Mouse (Mus musculus): ENCODE results near the gene Sema4a. TPM values are rescaled to one million over a fixed set of nuclear protein-coding genes. Genes with fewer than 3 reads are reported as not detected.

The Sema4a gene
- polyA plus RNA-seq (2012) = 5.2 and 7.4 TPM in 2 replicates

DNA sequence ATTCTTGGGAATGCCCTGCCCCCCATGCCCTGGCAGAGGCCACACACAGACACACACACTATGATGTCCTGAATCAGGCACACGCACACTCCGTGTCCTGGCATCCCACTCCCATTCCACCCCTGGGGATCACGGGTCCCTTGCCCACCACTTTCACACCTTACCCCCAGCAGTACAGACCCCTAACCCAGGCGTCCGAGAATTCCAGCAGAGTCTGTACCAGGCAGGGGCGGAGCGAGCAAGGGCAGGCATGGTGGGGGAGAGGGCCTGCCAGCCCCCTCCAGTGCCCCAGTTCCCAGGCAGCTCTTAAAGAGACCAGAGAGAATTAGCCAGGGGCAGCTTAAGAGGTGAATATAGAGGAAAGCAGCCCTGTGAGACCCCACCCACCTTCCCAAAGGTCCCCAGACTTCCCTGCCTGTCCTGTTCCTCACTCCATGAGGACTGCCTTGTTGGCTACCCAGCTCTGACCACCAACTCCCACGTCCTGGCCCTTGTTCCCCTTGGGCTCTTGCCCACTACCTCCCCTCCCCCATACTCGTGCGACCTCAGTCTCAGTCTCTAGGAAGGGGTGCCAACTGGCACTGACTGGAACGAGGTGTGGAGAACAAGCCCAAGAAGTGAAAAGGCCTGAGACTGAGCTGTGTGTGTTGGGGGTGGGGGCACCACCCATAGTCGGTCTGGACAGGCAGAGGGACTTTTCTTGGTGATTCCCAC, at the start of gene Sema4a:
TSS of gene Sema4a (minus strand) at position 200 of the 714 bp plus-strand sequence.
- TF ChIP-seq GATA1 (IDR thresholded peaks at IDR 0.05; ENCODE audit: low read length) = no peak

DNA sequence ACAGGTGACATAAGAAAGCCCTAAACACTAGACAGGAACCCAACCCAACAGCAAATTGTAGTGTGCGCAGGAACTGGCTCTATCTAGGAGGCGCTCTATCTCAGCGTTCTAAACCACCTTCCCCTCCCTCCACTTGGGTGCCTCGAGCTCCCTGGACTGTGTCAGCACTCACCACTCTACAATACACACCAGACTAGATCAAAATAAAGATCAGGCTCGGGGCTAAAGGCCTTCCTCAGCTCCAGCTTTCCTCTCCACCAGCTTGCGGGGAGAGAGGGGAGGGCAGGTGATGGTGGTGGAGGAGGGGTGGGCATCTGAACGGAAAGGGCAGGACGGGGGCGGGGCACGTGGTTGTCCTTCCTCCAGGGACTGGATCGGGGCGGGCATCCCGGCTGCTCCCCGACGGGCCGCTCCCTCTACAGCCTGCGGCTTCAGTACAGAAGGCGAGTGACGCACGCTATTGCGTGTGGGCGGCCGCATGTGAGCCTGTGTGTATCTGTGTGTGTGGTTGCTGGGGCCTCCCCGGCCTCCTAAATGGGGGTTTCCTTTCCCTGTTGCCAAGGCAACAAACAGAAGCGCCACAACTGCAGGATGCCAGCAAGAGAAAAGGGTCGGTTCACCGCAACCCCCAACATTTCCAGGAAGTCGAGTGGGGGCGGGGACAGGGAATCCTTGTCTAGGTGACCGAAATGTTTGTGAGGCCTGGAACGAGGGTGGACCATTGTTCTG, 48.9 kb upstream of the Sema4a start, which contains the start of gene Lmna:
TSS of gene Lmna (minus strand) at position 265 of the 729 bp plus-strand sequence.
- TF ChIP-seq GATA1 (IDR thresholded peaks at IDR 0.05; ENCODE audit: low read length) = no peak

DNA sequence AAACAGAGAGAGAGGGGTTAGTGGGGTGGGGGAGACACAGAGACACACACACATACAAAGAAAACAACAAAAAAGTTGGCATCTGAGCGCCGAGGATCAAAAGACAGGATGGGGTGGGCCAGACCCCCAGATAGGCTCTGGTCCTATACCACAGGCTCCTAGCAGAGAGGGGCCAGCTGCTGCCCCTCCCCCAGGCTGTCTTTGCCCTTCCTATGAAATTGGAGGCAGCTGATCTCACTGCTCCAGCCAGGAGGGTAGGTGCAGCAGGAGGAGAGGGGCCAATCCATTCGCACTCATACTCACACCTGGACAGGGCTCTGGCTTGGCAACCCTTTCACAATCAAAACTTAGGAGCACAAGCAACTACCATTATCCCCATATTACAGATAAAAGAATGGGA, 48.3 kb upstream of the Sema4a start:
- no peak for TF ChIP-seq GATA1 (IDR thresholded peaks at IDR 0.05; ENCODE audit: low read length)

DNA sequence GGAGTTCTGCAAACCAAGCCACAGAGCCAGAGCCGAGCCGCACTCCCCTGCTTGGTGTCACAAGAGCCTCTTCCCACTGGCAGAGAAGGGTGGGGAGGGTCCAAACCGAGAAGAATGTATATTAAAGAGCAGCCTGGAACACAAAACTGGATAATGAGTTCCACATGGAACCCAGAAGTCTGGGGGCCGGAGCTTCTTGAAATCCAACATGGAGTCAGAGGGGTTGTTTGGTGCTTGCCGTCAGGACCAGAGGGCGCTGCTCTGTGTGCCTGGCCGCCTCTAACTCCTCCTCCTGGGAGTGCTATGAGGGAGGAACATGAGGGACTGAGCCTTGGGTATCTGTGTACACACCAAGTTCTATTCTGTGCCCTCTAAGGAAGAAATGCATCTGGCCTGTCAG, 44.8 kb upstream of the Sema4a start:
- no peak for TF ChIP-seq GATA1 (IDR thresholded peaks at IDR 0.05; ENCODE audit: low read length)

DNA sequence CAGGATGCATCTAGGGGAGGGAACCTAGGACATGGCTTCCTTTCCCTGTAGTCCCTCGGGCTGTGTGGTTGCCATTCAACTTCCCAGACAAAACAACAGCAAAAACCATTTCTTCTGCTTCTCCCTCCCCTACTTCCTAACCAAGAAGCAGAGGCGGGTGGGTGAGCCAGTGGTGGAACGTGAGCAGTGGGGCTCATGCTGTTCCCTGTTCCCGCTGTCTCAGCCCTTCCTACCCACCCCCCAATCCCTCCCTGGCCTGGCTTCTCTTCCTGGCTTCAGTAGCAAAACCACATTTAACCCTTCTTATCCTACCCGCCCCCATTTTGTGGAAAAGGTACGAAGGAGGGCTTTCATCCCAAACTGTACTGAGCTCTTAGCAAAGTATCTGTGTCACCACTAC, 44.1 kb upstream of the Sema4a start:
- no peak for TF ChIP-seq GATA1 (IDR thresholded peaks at IDR 0.05; ENCODE audit: low read length)

DNA sequence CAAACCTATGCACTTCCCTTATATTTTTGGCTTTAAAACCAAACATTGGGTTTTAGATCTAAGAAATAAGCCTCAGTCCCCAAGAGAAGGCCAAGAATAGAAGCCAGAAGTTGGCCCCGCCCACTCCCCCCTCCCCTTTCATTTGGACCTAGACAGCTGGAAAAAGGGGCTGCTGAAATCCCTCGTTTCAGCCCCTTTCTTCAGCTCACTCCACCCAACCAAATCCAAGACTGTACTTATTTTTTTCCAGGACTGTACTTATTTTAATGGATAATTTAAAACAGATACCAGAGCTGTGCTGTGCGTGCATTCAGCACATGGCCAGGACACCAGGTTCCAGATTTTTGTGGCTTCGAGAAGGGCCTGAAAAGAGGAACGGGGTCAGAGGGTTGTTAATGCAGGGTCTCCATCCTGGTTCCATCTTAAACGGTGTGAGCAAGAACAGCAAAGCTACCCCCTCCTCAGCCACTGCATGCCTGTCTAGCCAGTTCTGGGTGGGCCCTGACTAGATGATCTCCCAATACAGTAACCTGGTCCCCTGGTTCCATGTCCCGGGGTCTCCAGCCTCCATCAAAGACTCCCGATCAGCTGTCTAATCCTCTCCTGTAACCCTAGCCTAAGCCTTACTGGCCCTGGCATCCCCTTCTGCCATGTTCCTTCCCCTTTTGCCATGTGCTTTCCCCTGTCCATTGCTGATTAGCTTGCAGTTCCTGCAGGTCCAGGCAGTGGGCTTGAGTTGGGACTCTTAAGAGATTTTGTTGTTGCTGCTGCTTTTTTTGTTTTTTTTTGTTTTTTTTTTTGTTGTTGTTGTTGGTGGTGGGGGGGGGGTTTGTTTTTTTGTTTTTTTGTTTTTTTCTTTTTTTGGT, 43.1 kb upstream of the Sema4a start:
- no peak for TF ChIP-seq GATA1 (IDR thresholded peaks at IDR 0.05; ENCODE audit: low read length)

DNA sequence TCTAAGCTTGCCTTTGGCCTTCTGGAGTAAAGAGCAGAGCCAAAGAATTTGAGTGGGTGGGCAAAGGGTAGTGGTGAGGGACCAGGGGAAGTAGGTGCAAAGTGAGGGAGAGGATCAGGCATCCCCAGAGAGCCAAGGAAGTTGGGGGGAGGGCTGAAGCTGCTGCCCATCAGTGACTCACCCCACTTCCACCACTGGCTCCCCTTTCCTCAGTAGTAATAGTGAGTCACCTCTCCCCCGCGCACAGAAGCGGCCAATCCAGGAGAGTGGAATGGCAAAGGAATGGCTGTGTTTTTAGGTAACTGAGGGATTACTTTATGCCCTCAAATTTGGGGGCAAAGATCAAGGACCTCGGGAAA, 42.5 kb upstream of the Sema4a start:
- no peak for TF ChIP-seq GATA1 (IDR thresholded peaks at IDR 0.05; ENCODE audit: low read length)

DNA sequence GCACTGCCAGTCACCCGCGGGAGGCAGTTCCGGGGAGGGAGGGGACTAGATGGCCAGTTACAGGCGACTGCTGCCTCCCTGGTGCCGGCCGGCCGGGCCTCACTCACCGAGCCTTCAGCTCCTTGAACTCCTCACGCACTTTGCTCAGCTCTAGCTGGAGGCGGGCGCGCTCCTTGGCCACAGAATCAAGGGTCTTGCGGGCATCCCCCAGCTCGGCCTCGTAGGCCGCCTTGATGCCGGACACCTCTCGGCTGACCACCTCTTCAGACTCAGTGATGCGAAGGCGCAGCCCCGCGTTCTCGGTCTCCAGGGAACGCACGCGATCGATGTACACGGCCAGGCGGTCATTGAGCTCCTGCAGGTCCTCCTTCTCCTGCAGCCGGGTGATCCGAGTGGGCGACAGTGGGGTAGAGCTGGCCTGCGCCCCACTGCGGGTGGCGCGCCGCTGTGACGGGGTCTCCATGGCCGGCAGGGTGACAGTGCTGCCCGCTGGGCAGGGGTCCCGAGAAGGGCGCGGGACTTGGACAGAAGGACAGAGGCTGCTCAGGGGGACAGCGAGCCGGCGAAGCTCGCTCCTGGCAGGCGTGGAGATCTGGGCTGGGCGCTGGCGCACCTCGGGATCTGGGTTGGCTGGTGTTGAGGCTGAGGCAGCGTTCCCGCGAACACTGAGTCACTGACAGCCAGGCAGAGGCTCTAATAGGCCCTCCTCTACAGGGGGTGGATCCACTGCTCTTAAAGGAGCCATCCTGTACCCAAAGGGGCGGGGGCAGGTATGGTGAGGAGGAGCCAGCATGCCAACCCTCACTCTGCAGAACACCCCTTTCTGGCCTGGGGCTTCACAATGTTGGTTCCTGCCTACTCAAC, 41.9 kb upstream of the Sema4a start:
- no peak for TF ChIP-seq GATA1 (IDR thresholded peaks at IDR 0.05; ENCODE audit: low read length)

DNA sequence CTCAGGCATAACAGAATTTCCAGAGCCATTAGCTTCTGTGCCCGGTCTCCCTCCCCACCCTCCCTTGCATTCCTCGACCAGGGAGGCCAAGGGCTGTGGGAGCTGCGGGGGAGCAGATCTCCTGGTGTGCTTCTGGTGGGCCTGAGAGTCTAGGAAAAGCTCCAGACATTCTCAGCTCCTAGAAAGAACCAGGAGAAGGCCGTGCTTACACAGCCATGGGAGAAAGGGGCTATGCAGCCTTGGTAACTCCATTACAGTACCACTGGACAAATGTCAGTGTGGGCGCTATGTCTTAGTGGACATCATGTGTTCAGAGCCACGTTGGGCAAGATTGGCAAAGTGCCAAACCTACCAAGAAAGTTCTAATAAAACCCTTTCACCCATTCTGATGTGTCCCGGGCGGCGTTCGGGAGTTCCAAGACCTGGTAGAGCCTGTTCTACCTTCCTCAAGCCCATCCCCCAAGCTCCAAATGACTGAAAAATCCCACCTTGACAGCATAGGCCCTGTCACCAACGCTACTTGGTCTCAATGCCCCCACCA, 41.1 kb upstream of the Sema4a start:
- no peak for TF ChIP-seq GATA1 (IDR thresholded peaks at IDR 0.05; ENCODE audit: low read length)

DNA sequence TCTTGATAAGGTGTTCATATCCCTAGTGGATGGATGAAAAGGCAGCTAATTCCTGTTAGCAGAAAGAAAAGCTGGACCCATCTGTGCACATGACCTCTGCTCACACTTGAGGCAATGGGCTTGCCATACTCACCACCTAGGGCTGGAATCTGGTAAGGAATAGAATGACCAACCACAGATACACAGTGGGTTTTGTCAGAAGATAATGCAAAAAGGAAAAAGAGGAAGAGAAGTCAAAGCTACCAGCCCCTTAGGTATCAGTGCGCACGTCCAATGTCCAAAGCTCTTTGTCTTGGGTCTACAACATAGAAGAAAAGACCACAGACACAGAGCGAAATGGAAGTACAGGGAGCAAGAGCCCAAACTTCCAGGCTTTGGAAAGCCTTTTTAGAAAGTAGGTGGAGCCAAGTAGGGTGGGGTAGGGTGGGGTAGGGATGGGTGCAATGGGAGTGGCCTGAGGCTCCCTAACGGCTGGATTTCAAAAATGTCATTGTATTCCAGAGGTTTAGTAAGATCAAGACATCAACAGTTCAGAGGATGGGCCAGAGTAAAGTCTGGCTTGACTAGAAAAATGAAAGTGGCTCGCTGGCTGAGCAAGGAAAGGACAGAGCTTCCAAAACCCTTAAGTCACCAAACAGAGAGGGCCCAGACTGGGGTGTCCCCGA, 40.5 kb upstream of the Sema4a start:
- TF ChIP-seq GATA1 (IDR thresholded peaks at IDR 0.05; ENCODE audit: low read length) = no peak

DNA sequence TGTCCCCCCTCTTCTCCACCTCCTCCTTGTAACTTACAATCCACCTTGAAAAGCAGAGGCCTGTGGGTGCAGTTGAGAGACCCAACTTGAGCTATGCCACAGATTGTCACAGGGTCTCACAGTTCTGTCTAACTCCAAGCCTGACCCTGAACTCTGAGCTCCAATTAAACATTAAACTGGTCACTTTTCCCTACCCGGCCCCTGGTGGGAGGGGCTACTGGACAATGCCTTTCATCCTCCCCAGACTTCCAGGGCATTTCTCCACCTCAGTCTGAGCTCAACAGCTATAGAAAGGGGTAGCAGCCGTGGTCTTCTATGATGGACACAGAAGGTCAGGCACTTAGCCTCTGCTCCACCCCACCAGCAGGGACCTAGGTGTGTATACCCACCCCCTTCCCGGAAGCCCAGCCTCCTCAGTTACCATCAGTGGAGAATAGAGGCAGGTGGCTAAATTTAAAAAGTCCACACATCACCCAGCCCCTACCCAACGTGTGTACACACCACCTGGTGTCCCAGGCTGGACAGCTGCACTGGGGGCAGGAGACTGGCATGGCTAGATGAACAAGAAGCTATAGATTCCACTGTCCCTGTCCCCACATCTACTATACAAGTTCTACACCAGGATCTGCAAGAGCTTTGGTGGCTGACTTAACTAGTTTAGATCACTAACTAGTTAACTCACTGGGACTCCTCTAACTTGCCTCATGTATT, 39.8 kb upstream of the Sema4a start:
- no peak for TF ChIP-seq GATA1 (IDR thresholded peaks at IDR 0.05; ENCODE audit: low read length)

DNA sequence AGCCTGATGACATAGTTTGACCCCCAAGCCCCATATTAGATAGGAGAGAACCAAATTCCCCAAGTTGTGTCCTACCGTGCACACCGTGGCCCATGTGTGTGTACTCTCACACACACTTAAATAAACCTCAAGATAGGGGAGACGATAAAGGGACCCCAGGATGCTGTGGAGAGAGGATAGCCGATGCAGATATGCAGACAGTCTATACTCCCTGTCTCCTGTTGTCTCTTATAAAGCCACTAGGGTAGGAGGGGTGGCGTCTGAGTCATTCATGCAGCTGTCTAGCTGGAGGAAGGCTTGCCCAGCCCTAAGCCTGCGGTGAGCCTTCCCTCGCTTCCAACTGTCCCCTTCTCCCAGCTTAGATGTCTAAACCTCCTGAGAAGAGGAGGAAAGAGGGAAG, 39.1 kb upstream of the Sema4a start:
- no peak for TF ChIP-seq GATA1 (IDR thresholded peaks at IDR 0.05; ENCODE audit: low read length)

DNA sequence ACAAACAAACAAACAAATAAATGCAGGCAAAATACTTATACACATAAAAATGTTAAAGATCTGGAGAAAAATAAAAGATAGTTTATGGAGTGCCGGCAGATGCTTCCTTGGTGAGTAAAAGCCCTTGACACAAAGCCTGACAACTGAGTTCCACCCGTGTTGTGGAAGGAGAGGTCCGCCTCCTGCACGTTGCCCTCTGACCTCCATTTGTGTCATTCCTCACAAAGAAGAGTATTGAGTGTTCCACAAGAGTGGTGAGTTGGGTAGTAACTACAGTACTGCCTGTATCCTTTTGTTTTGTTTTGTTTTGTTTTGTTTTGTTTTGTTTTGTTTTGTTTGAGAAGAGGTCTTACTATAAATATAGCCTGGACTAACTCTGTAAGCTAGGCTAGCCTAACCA, 38.6 kb upstream of the Sema4a start:
- no peak for TF ChIP-seq GATA1 (IDR thresholded peaks at IDR 0.05; ENCODE audit: low read length)
